Mouse (Mus musculus) embryo, embryonic 10 days (tissue): Measurements from ENCODE around the gene 0610010K14Rik.

Source experiments
- DNase-seq: peaks from one replicate; pipeline ENCODE4 v3.0.0-alpha.2; 2015; ENCODE audit warnings: low spot score

The 0610010K14Rik gene

DNA sequence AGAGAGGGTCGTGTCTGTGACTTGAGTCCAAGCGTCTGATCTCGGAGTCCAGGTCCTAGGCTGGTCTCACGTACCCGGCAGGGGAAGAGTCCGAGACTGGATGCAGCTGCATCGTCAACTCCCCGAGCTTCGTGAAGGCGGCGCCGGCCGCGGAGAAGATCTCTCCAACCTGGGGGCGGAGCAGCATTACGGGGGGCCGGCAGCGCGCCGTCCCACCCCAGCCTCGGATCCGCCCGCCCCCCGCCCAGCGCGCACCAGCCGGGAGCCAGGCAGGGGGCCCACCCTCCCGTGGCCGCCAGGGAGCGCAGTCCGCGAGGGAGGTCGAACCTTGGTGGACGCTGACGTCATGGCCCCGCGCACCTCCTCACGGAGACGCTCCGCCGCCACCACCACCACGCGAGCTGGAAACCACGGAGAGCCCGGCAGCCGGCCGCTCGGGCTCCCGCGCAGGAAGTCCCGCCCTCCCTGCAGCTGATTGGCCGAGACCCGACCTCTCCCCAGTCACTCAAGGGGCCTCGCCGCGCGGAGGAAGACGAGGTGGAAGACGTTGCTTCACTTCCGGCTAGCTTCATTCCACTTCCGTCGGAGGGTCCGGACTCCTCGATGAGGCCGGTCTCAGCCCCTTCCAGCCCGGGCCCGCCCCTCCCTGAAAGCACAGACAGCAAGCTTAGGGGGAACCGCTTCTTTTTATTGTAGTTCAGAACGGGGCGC is at the start of gene 0610010K14Rik:
0610010K14Rik (minus strand) TSS at position 458 of the 711 bp plus-strand sequence.
- DNase-seq: peak; percentile 98

DNA sequence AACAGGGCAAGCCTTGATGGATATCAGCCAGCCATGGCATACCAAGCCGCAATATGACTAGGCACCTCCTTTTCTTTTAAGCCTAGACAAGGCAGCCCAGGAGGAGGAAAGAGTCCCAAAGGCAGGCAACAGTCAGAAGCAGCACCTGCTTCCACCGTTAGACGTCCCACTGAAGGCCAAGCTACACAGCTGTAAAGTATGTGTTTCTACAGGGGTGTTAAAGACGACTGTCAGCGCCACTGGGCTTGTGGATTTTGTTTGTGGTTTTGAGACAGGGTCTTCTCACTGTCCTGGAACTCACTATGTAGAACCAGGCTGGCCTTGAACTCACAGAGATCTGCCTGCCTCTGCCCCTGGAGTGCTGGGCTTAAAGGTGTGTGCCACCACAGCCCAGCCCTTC is 48.0 kb upstream of the 0610010K14Rik start:
- no peak for DNase-seq

GRCm38 (mm10) chr11:70284757-70285156 is 47.0 kb upstream of the 0610010K14Rik start:
- no peak for DNase-seq

DNA sequence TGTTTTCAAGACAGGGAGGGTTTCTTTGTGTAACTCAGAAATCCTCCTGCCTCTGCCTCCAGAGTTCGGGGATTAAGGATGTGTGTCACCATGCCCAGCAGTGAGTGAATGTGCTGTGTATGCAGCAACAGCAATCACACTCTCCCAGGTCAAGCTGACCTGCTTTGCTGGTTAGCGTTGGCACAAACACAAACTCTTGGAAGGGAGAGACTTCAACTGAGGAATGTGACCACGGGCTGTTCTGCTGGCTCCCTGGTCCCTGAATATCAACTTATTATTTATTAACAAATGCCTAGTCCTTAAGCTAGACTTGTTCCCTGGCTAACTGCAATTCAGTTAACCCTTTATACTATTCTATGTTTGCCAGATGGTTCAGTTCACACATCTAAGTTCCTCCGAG is 46.0 kb upstream of the 0610010K14Rik start:
- no peak for DNase-seq

- DNase-seq: no peak
Measured at GRCm38 (mm10) chr11:70280441-70280840, 42.7 kb upstream of the 0610010K14Rik start.

DNA sequence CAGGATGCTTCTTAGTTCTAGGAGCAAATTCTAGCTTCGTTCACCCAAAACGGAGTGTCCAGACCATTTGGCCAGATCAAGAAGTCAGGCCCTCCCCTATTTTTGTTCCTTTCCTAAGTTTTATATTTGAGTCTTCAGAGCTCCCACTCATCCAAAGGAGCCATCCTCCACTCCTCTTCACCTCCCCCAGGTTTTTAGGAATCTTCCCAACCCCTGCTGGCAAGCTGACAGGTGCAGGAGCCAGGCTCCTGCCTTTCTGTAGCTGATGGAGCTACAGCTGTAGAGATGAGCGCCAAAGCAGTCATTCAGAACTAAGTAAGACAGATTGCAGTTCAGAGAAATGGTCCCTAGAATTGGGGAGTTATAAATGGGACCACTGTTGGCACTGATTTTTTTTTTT is 41.2 kb upstream of the 0610010K14Rik start:
- DNase-seq: no peak

DNA sequence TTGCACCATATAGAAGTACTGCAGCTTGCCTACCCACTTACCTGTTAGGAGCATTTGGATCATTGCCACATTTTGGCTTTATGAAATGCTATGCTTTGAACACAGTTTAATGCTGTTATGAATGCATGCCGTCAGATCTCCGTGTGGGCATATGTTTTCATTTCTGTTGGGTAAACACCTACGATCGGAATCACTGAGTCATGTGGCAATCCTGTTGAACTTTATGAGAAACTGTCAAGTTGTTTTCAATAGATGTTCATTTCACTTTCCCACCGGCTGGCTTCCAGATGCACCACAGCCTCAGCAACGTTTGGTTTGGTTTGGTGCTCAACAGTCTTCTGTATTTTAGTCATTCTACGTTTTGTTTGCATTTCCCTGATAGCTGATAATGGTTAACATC is 33.9 kb upstream of the 0610010K14Rik start:
- no peak for DNase-seq

DNA sequence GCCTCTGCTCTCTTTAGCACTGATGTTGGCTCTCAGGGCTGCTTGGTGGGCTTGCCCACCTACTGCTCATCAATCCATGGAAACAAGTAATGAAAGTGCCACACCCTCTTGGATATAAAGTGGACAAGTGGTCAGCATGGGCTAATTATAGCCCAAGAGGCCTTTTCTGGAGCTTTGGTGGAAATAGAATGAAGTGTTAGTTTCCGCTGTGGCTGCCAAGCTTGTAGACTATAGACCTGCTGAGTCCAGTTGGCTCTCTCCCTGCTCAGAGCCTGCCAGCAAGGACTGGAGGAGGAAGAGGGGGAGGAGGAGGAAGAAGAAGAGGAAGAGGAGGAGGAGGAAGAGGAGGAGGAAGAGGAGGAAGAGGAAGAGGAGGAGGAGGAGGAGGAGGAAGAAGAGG is 28.7 kb upstream of the 0610010K14Rik start:
- DNase-seq: no peak

- no peak for DNase-seq
Measured at GRCm38 (mm10) chr11:70265819-70266218, 28.1 kb upstream of the 0610010K14Rik start.

DNA sequence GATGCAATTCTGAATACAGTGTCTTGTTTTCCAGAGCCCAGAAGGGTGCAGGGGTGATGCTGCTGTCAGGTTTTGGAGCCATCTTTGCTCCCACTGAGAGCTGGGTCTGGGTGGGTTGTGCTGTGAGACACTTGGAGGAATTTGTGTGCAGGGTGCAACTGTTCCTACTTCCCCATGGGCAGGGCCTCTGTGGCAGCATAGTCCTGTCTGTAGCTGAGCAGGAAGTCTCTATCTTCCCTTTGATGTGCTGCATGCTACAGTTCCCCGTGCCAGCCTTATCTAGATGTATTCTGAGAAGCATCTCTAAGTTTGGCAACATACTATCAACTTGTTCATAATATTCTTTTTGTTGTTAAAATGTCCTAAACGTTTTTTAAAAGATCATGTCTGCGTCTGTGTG is 27.5 kb upstream of the 0610010K14Rik start:
- DNase-seq: no peak

- DNase-seq: no peak
Measured at GRCm38 (mm10) chr11:70259035-70259434, 21.3 kb upstream of the 0610010K14Rik start.

DNA sequence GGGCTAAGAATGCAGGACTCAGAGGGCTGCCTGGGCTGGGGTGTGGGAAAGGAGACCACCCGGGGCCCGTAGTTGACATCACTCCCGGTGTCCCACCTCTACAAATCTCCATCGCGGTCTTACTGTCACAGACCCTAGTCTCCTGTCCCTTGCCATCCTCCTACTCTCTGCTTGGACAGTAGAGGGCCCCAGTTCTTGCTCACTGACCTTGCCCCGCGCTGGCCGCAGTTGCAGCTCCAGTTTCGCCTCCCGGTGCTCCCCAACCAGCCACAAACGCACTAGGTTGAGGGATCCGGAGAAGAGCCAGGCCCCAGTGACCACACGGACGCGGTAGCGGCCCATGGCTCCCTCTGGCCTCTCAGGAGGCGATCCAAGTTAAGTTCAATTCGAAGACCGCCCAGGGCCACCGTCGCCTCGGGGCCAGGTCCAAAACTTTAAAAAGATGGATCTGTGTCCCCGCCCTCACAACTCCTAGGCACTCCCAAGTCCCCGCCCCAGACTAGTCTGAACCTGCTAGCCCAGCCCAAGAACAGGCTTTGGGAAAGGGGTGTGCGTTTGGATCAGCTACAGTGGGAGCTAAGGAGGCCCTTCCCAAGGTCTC is 17.3 kb upstream of the 0610010K14Rik start, which contains the start of gene Alox12:
Alox12 (minus strand) TSS at position 423 of the 601 bp plus-strand sequence.
- peak; percentile 74 for DNase-seq

DNA sequence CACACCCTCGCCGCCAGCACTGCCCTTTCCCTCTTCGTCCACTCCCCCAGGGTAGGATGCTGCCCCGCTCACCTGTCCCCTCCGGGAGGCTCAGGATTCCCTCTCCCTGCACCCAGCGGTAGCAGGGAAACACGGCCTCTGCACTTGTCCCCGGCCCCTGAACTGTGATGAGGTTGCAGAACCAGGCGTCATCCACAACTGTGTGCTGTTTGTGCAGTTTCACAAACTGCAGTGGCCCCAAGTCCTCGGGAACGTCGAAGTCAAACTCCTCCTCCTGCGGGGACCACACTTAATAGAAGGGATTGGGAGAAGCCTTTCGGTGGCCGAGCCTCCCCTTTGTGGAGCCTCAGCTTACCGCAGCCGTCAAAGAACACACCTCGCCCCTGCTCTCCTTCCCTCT is 16.6 kb upstream of the 0610010K14Rik start:
- no peak for DNase-seq

DNA sequence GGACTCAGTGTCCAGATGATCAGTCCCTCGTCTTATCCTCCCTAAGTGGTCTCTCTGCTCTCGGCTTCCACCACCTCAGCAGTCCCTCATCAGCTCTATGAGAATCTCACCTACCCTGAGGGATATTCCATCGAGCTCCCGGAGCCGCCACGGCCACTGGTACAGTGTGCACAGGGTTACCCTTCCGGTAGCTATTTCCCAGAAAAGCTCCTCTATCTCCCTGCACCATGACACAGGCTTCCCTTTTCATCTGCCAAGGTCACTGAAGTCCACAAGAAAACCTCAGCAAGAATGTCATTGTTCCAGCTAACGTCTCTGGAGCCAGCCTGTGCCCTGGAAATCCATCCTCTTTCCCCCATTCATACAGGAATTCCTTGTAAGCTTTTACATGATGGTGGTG is 14.1 kb upstream of the 0610010K14Rik start:
- no peak for DNase-seq

- no peak for DNase-seq
Measured at GRCm38 (mm10) chr11:70250150-70250549, 12.4 kb upstream of the 0610010K14Rik start.

GRCm38 (mm10) chr11:70247136-70247845 is 9.6 kb upstream of the 0610010K14Rik start:
- DNase-seq: peak; percentile 60

DNA sequence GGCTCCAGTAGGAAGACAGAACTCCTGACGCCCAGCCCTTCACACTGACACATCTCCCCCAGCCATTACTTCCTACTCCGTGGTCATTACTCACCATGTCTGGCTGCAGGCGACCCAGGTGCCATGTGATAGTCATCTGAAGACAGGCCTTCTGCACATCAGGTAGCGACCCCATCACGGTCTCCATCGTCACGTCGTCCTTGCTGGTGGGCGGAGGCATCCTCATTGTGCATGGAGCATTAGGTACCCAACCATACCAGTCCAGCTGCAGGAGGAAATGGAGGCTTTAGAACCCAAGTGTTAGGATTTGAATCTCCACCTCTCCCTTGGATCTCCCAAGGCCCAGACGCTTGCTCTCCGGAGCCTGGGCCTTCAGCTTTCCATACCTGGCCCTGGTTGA is 4.9 kb upstream of the 0610010K14Rik start:
- no peak for DNase-seq

- peak; percentile 93 for DNase-seq
Measured at GRCm38 (mm10) chr11:70239541-70240279, 2.0 kb upstream of the 0610010K14Rik start, which contains the start of the genes Gm21988 and Rnasek. Gm21988 (minus strand) TSS chr11:70239830. Rnasek (minus strand) TSS chr11:70239842.

GRCm38 (mm10) chr11:70238591-70239440 is 1.1 kb upstream of the 0610010K14Rik start:
- DNase-seq: no peak

DNA sequence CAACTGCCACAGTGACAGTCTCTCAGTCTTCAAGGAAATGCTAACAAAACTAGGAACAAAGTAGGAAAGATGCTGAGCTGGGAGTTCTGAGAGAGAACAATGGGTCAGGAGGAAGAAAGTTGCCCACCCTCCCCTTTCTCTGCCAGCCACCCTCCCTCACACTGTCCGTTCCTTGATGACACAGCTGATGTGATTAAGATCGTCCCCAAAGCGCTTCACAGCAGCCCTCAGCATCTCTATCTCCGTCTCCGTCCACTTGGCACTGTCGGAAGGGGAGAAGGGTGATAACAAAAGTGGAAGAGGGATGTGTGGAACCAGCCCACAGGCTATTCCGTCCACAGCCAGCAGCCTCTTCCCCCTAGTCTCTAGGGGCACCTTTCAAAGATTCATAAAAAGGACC is 997 bp downstream of the 0610010K14Rik start:
- no peak for DNase-seq

- DNase-seq: no peak
Measured at GRCm38 (mm10) chr11:70235254-70235900, 2.3 kb downstream of the 0610010K14Rik start.
